Mouse (Mus musculus) C2C12 (cell line): Measurements from ENCODE around the gene Dtx3. TPM values are rescaled to one million over a fixed set of nuclear protein-coding genes. Genes with fewer than 3 reads are reported as not detected.
A peak's percentile ranks its signal among the peaks of the same experiment; 100 is the strongest.

Experiments used
- H3K27me3 ChIP-seq: one replicate; pipeline ENCODE4 v1.6.1; 2011; ENCODE audit not compliant: control insufficient read depth, insufficient read depth, insufficient read length
- H3K36me3 ChIP-seq: one replicate; pipeline ENCODE4 v1.6.1; 2011; ENCODE audit not compliant: control insufficient read depth, insufficient read depth
- H3K4me3 ChIP-seq: one replicate; pipeline ENCODE4 v1.5.1; 2011; ENCODE audit warnings: mild to moderate bottlenecking, control low read depth; ENCODE audit not compliant: poor library complexity, insufficient read depth, severe bottlenecking
- H3K79me2 ChIP-seq: one replicate; pipeline ENCODE4 v1.6.1; 2011; ENCODE audit not compliant: control insufficient read depth, insufficient read depth
- H3K79me3 ChIP-seq: one replicate; pipeline ENCODE4 v1.6.1; 2011; ENCODE audit warnings: low read depth, control low read depth
- H3ac ChIP-seq: one replicate; pipeline ENCODE3; 2011; ENCODE audit warnings: low read depth; ENCODE audit not compliant: control insufficient read depth, insufficient read length
- CEBPB ChIP-seq: IDR thresholded peaks from one replicate; pipeline ENCODE4 v1.6.1; 2011; ENCODE audit warnings: low read depth, mild to moderate bottlenecking, control low read depth, moderate library complexity
- CTCF ChIP-seq: IDR thresholded peaks from one replicate; pipeline ENCODE4 v1.5.1; 2011; ENCODE audit not compliant: control insufficient read depth, insufficient read depth, insufficient read length
- FOSL1 ChIP-seq: IDR thresholded peaks from one replicate; pipeline ENCODE4 v1.8.0; 2011; ENCODE audit warnings: mild to moderate bottlenecking, low read length; ENCODE audit not compliant: poor library complexity, insufficient read depth, severe bottlenecking
- MAX ChIP-seq: IDR thresholded peaks from one replicate; pipeline ENCODE4 v1.6.1; 2011; ENCODE audit warnings: mild to moderate bottlenecking, control low read depth
- MYOD1 ChIP-seq: IDR thresholded peaks from one replicate; pipeline ENCODE4 v1.6.1; 2011; ENCODE audit warnings: low read depth; ENCODE audit not compliant: control insufficient read depth, insufficient read length
- MYOG ChIP-seq: IDR thresholded peaks from one replicate; pipeline ENCODE4 v1.6.1; 2011; ENCODE audit not compliant: control insufficient read depth, insufficient read length; ENCODE audit errors: extremely low read depth
- USF1 ChIP-seq: IDR thresholded peaks from one replicate; pipeline ENCODE4 v1.6.1; 2011; ENCODE audit warnings: low read depth, mild to moderate bottlenecking, control low read depth, moderate library complexity
- polyA plus RNA-seq: library from polyadenylated mRNA; unstranded; fragments of >200 nt; fragmentation: generic; extraction: Trizol; gene quantifications from one replicate; pipeline ENCODE4 v1.2.1, GENCODE M21; 2012; ENCODE audit warnings: missing spikeins

Gene Dtx3
- polyA plus RNA-seq, 1 experiment: 24.4 TPM

- Histone ChIP-seq H3K4me3 (peak overlapping the region; percentile 84), H3K79me2 (peaks cover 25% of the 10 kb centered on the region), H3K27me3 (no peaks in the 10 kb centered on the region), H3ac (no peak overlapping the region), H3K79me3 (peaks cover 2% of the 10 kb centered on the region), H3K36me3 (peaks cover 32% of the 10 kb centered on the region)
- TF ChIP-seq MAX (no peak), CEBPB (no peak), CTCF (no peak), MYOD1 (no peak), FOSL1 (no peak), MYOG (no peak), USF1 (no peak)
These were observed 14.5 kb upstream of the Dtx3 start for GRCm38 (mm10) chr10:127209928-127210570.

GRCm38 (mm10) chr10:127208921-127209320 is 13.4 kb upstream of the Dtx3 start:
- Histone ChIP-seq H3K4me3 (no peak overlapping the region), H3K27me3 (no peaks in the 10 kb centered on the region), H3K36me3 (peaks cover 40% of the 10 kb centered on the region), H3K79me2 (peaks cover 25% of the 10 kb centered on the region), H3K79me3 (peaks cover 2% of the 10 kb centered on the region), H3ac (no peak overlapping the region)
- no peak for TF ChIP-seq USF1
- TF ChIP-seq CEBPB: no peak
- no peak for TF ChIP-seq CTCF
- TF ChIP-seq MYOG: no peak
- no peak for TF ChIP-seq MYOD1

GRCm38 (mm10) chr10:127205373-127205772 is 9.8 kb upstream of the Dtx3 start:
- Histone ChIP-seq H3ac (no peak overlapping the region), H3K36me3 (peaks cover 56% of the 10 kb centered on the region)

GRCm38 (mm10) chr10:127204589-127204988 is 9.1 kb upstream of the Dtx3 start:
- peaks cover 57% of the 10 kb centered on the region for H3K36me3 ChIP-seq
- H3K79me3 ChIP-seq: peaks cover 2% of the 10 kb centered on the region

More at GRCm38 (mm10) chr10:127205373-127205772, 9.8 kb upstream of the Dtx3 start:
- H3K79me3 ChIP-seq: peaks cover 2% of the 10 kb centered on the region
- H3K79me2 ChIP-seq: peaks cover 16% of the 10 kb centered on the region
- TF ChIP-seq MYOD1 (no peak), MAX (no peak), CTCF (no peak), CEBPB (no peak), USF1 (no peak), FOSL1 (no peak), MYOG (no peak)
- H3K27me3 ChIP-seq: no peaks in the 10 kb centered on the region
- H3K4me3 ChIP-seq: no peak overlapping the region

GRCm38 (mm10) chr10:127203106-127203505 is 7.6 kb upstream of the Dtx3 start:
- Histone ChIP-seq H3K27me3 (no peaks in the 10 kb centered on the region), H3ac (no peak overlapping the region), H3K79me2 (no peaks in the 10 kb centered on the region), H3K79me3 (no peaks in the 10 kb centered on the region), H3K36me3 (peaks cover 64% of the 10 kb centered on the region), H3K4me3 (no peak overlapping the region)
- no peak for TF ChIP-seq MAX
- no peak for TF ChIP-seq USF1
- no peak for TF ChIP-seq CTCF

More at GRCm38 (mm10) chr10:127204589-127204988, 9.1 kb upstream of the Dtx3 start:
- Histone ChIP-seq H3K27me3 (no peaks in the 10 kb centered on the region), H3K79me2 (peaks cover 8% of the 10 kb centered on the region), H3ac (no peak overlapping the region), H3K4me3 (no peak overlapping the region)
- TF ChIP-seq MYOD1: no peak

GRCm38 (mm10) chr10:127200279-127200678 is 4.8 kb upstream of the Dtx3 start:
- H3K36me3 ChIP-seq: peaks cover 56% of the 10 kb centered on the region
- TF ChIP-seq MYOG (no peak), CTCF (no peak), USF1 (no peak), CEBPB (no peak), FOSL1 (no peak), MAX (no peak), MYOD1 (no peak)

More at GRCm38 (mm10) chr10:127200279-127200678, 4.8 kb upstream of the Dtx3 start:
- Histone ChIP-seq H3K4me3 (no peak overlapping the region), H3K79me3 (peaks cover 4% of the 10 kb centered on the region), H3ac (no peak overlapping the region), H3K79me2 (peaks cover 7% of the 10 kb centered on the region), H3K27me3 (no peaks in the 10 kb centered on the region)
